Mouse (Mus musculus) ovary, postnatal 14 days (tissue): ENCODE measurements at regions not wholly inside any gene's neighbourhood (a gene's known extent, or its start where the extent isn't known, plus 50 kb on each side); places are given as distances from the start of the nearest gene placed in this dataset.
A peak's percentile ranks its signal among the peaks of the same experiment; 100 is the strongest.

Source experiments
- DNase-seq: peaks from one replicate; pipeline ENCODE4 v3.0.0; 2022; ENCODE audit warnings: low spot score

DNA sequence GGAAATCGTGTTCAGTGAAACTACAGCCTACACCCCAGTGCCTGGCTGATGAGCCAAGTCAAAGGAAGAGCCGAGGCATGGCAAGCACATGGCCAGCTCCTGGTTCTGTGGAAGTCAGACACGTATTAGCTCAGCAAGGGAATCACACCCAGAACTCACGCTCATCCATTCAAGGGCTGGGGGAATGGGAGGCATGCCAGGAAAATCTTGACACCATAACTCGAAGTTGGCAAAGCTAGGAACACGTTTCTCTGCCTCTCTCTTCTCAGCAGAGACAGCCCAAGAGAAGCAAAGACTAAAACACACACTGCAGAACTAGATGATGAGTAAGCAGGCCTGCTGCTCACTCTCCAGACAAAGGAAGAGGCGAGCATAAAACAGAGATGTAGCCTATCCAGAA lies 53.5 kb upstream of the Ypel5 start:
- no peak for DNase-seq

DNA sequence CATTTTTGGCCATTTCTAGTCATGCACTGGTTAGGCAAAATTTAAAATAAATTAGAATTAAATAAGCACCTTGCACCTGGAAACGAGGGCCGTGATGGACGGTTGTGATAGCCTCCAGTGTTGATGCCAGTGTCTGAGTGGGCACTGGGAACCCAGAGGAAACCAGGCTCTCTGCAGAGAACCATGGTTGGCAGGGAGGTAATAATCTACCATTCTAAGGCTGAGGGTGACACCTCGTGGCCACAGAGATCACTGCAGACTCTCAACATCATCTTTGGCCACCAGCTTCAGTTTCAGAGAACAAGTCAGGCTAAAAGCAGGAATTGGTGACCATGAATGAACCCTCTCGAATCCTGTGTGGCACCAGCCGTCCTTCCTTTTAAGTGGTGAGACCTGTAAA lies 54.5 kb upstream of the Ypel5 start:
- peak; percentile 39 for DNase-seq

DNA sequence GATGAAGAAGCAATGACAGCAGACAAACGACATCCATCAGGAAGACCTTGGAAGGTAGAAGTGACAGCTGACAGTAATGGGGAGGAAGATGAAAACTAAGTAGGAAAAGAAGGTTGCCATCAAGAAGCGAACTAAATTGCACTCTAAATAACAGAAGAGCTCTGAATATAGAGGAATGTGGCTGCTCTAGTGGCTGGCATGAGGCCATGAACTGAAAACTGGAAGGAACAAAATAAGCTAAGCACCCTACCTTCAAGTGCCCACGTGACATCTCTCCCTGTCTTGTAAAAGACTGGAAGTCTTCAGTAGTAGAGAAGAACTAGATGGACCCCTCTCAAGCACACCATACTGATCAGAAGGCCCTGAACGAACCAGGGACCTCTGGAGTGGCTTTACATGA lies 68.0 kb upstream of the Ypel5 start:
- no peak for DNase-seq

DNA sequence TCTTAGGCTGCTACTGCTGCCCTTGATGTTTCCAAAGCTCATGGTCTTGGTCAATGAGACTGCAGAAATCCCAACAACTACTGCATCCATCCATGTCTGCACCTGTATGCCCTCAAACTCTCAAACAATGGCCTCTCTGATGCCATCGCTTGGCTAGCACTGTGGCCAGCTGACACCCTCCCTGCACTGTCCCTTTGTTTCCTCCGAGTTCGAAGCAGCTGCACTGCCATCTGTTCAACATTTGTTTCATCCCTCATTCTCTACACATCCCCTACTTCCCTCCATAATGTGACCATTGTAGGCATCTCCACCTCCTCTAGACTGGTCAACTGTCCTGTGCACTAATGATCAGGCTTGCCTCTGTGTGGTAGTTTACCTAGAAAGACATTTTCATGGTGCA lies 75.3 kb upstream of the Ypel5 start:
- DNase-seq = no peak

DNA sequence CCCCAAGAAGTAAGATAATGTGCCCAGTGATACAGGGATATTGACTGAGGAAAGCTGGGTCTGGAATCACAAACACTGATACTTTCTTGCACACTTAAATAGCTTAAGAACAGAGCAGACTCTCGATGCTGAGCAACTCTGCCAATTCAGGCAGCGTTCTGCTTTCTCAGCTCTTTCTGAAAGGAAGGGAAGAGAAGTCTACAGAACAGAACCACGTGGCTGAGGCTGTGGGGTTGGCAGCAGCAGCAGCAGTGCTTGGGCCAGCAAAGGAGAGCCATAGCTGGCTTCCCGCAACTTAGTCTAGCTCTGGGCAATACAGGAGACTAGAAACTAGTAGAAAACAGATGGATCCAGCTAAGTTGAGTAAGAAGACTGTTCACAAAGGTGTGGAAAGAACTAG lies 89.8 kb upstream of the Ypel5 start:
- DNase-seq = no peak

DNA sequence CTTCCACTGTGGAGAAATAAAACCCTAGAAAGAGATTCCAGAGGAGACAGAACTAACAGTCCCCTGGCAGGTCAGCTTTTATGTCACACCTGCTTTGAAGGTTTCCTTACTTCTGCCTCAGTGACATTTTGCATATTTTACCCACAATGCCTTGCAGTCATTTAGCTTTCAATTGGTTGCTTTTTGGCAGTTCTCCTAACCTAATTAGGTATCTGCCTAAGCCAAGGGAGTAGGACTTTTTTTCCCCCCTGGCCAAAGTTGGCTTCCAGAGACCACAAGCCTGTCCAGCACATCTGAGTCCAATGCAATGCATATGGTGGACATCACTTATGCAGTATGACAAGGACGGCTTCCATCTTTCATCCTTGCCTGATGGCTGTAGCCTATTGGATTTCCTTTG lies 103.2 kb upstream of the Ypel5 start:
- DNase-seq = no peak

DNA sequence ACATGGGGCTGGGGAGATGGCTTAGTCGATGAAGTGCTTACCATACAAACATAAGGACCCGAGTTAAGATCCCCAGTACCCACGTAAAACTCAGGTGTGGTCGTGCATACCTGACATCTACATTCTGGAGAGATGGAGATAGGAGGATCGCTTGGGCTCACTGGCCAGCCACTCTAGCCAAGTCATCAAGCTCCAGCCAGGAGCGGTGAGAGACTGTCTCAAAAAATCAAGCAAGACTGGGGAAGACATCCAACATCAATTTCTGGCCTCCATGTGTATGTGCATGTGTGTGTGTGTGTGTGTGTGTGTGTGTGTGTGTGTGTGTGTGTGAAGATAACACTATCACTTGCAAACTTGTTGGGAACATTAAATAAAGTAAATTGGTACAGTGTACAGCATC lies 104.6 kb upstream of the Ypel5 start:
- DNase-seq = no peak

DNA sequence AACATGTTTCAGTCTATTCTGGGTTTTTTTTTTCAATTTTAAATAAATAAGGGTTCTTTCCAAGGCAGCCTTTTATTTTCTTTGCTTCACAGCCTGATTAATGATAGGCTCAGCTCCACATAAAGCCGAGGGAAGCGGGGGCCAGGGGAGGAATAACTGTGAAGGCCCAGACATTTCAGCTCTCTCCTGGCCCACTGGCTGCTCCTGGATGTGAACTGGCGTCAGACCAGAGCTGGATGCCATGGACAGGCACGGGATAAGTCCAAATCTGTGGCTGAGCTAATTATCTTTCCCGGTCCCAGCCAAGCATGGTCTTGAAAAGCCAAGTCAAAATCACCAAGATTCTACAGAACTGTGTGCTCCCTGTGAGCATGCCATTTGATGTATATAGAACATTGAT lies 105.1 kb upstream of the Ypel5 start:
- DNase-seq = no peak

DNA sequence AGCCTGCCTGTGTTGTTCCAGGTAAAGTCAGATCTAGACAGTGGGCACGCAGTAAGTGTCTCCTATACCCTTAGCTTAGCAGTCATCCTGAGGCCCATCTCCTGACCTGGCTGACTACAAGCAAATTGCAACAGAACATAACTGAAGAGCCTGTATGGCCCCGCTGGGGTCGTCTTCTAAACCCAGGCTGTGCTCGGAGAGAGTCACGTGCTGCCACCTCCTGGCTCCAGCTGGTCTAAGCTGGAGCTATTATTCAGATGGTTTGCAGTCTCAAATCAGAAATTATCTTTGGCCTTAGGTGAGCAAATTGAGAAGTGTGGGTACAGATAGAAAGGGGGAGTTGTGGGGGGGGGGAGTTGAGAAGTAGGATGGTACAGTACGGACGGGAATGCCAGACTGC lies 115.5 kb upstream of the Ypel5 start:
- DNase-seq = no peak

DNA sequence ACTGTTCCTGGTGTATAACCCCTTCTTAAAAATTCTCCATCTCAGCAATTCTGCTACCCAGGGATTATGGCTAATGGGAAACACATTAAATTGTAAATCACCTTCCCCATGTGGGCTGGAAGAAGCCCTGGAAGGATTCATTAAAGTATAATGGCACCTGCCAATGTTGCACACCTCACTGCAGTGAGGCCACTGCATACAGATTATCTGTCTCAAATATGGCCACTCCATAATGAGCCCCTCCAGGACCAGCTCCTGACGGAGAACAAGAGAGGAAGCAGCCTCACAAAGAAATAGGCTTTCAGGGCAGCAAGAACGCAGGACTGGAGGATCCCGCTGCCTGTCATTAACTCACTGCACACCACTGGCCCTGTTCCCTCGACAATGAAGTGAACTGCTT lies 115.2 kb upstream of the Alk start:
- DNase-seq = no peak

DNA sequence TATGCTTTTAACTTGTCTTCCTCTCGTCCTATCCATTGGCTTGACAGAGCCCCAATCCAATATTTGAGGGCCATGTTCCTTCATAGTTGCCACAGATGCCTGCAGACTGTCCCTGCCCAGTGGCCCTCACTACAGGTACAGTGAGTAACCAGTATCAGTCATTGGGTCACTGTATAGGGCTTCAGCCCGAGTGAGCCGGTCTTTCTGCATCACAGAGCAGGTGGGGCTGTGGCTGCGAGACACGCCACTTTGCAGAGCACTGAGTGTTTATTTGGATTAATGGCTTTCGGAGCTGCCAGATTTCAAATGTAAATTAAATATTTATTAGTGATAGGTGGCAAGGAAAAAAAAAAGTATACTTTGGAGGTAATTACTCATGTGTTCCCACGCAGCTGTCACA lies 87.2 kb upstream of the Alk start:
- DNase-seq = no peak

DNA sequence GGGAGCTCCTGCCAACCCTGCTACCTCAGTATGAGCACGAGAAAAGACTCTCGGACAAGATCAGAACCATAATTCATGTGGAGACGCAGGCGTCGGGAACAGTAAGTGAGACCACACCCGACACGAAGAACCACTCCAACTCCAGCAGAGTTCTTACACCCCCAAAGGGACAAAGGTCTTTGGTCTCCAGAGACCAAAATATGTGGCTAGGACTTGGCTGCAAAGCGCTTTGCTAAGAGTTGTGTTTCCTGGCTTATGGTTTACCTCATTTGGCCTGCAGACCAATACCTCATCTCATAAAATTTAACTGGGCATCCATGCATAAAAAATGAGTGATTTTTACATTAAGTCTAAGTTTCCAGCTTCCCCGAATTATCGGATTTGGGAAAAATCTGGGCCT lies 85.2 kb upstream of the Alk start:
- no peak for DNase-seq

DNA sequence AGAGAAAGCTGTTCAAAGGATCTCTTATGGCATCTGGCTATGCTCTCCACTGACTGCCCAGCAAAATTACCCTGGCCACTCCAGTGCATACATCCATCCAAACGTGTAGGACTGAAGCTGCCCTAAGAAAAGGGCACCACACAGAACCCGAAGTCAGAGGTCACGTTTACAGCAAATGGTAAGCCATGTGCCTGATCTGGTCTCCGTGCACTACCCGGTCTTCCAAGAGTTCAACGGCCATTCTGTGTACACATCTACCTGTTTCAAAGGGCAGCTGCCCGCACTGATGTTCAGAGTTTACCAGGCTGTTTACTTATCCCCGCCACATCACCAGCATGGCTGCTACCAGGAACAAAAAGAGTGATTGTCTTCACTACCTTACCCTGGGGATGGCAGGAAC lies 84.4 kb upstream of the Alk start:
- DNase-seq = no peak

DNA sequence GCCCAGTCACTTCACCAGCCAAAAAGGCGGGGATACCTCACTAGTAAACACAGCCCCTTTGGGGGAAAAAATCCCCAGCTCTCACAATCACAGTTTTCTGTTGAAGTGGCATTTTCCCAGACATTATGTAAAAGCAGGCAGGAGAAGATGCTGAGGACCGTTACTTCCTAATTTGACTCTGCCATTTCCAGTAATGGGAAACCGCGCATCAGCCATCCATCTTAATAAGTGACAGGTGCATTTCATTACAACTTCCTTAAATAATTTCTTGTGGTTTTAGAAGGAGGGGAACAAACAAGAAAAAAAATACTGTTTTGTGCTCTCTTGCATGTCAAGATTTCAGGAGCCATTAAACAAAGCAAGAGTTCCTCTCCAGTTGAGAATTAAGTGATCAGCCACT lies 70.2 kb upstream of the Alk start:
- DNase-seq = no peak

DNA sequence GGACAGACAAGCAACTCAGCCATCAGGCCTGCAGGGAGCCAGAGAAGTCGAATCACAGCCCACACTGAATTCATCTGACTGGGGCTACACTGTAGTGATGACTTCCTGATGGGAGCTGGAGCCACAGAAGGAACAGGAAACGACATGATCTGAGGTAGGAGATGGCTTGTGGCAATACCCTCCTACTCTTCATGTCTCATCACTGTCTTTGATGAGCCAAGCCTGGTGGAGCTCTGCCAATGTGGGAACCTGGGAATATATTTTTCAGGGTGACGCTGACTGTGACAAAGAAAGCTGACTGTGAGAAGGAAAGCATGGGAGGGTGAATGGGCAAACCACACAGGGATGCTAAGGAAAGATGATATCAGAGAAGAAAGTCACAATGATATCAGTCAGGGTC lies 67.6 kb upstream of the Alk start:
- DNase-seq = no peak

DNA sequence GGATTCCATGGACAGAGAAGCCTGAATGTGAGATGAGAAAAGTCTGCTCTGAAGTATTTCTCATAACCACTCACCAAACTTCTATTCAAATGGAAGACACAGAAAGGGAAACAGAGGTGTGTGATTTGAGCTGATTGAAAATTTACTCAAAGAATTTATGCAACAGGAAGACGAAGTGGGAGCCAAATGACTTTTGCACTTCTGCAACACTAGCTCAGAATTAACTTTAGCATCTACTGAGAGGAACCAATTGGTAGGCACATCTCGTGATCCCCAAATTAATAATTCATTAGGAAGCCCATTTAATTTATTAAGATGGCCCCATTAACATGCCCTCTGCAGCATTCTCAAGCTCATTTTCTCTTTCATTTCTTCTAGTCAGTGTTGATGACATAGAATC lies 62.5 kb upstream of the Alk start:
- no peak for DNase-seq

DNA sequence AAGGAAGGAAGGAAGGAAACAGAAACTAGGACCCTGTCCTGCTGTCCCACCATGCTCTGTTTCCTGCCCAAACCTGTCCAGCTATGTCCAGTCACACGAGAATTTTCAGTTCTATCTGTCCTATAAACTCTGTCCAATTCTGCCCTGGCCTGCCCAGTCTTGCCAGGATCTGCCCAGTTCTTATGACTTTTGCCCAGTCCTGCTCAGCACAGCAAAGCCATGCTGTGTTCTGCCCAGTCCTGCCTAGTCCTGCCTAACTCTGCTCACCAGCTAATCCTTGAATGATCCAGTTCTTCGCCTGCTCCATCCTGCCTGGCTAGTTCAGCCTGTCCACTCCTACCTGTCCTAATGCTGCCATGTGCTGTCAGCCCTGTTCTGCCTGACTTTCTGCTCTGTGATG lies 57.3 kb upstream of the Alk start:
- DNase-seq = no peak

DNA sequence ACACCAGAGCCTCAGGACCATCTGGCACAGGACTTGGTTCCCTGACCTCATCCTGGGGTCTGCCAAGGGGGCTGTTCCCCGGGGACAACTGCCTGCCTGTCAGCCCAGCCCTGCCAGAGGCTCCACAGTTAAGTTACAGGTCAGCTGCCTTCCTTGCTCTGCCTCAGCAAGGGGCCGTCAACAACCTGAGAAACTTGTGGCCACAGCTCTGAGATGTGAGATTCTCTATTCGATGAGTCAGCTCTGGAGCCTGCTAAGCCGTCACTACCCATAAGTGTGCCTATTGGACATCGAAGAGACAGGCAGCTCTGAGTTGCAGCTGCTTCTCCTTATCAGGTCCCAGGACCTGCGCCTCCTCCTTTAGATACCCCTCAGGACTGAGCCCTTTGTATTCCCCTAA lies 54.3 kb upstream of the Alk start:
- DNase-seq = no peak

DNA sequence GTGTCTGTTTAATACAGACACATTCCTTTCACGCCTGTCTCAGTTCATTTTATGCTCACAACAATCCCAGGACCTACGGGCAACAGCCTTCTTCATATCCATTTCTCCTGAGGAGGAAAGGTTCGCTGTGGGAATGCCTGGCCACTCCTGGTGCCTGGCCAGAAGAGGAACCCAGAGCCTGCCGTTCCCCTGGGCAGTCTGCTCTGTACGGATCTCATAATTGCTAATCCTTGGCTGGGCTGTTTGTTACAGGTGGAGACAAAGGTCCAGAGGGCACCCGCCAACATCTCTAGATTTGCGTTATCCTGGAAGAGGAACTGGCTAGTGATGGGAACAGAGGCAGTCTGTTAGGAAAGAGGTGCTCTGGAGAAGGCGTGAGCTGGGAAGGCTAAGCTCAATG lies 53.4 kb upstream of the Alk start:
- no peak for DNase-seq
